In genomic region chr1:190846074-190846730, GRCm38 (mm10) we compare ENCODE assay signal across 18 mouse cellular contexts.
DNase-seq lines count a peak whose midpoint lies in the region; ATAC-seq lines count a peak whose summit lies in the region.
"Had no signal": no experiment of that assay in that cellular context is flagged by ENCODE, and none has a peak within 500 bp of the region (broad histone marks: within the 10 kb centered on the region; RNA-seq: fewer than 3 reads in every experiment).

No protein-coding gene starts in this region.

- no peaks in the 10 kb centered on the region for H3K27me3 ChIP-seq in kidney, embryonic 14.5 days (ENCODE audit: control insufficient read depth, insufficient read depth, low read length)
- H3K27me3 ChIP-seq: forebrain, embryonic 12.5 days; heart, embryonic 15.5 days had no signal

- H3K4me1 ChIP-seq in kidney, embryonic 14.5 days (ENCODE audit: control insufficient read depth, insufficient read depth, low read length): no peaks in the 10 kb centered on the region
- H3K4me1 ChIP-seq: limb, embryonic 10.5 days had no signal

- H3K36me3 ChIP-seq in kidney, embryonic 14.5 days (ENCODE audit: control insufficient read depth, insufficient read depth, low read length): no peaks in the 10 kb centered on the region

- WGBS in kidney, embryonic 14.5 days: 95% methylated on average over 11 of the region's 11 CpGs

- no peak for ATAC-seq in kidney, embryonic 14.5 days (ENCODE audit: low FRiP score, low TSS enrichment)
- ATAC-seq: liver, postnatal 0 days had no signal

- peak; percentile 23 for DNase-seq in kidney, adult 11 months
- peak; percentile 20 for DNase-seq in lung, postnatal 10 days
- DNase-seq in lung, postnatal 4 days: no peak
- DNase-seq in brain, adult 2 months (ENCODE audit: low read depth, low spot score): peak; percentile 53
- DNase-seq in layer of hippocampus, adult 18-20 months (ENCODE audit: low spot score in 2 of 2): peak; percentile 32 to 66
- no peak for DNase-seq in gastrocnemius, postnatal 25 days
- no peak for DNase-seq in heart, adult 9 months (ENCODE audit: low spot score in 2 of 2)
- DNase-seq: adrenal gland, adult 2 months; cerebellum, adult 9-10 months; liver, postnatal 0 days; lung, postnatal 14 days; spleen, adult 18-20 months; thymus, adult 18-20 months; thymus, postnatal 4 days had no signal

- H3K4me3 ChIP-seq in kidney, embryonic 14.5 days (ENCODE audit: low read length): no peak overlapping the region
- H3K4me3 ChIP-seq: forebrain, embryonic 12.5 days; heart, embryonic 15.5 days; limb, embryonic 10.5 days had no signal

- no peak overlapping the region for H3K9ac ChIP-seq in kidney, embryonic 14.5 days (ENCODE audit: low read depth, low read length)
- H3K9ac ChIP-seq: forebrain, embryonic 12.5 days; heart, embryonic 15.5 days; liver, postnatal 0 days had no signal

- no peak overlapping the region for H3K4me2 ChIP-seq in kidney, embryonic 14.5 days (replicated peaks; ENCODE audit: low read depth, low read length)
- H3K4me2 ChIP-seq: forebrain, embryonic 12.5 days; heart, embryonic 15.5 days had no signal

- no peaks in the 10 kb centered on the region for H3K9me3 ChIP-seq in kidney, embryonic 14.5 days (ENCODE audit: control insufficient read depth, low read length)
- H3K9me3 ChIP-seq: forebrain, embryonic 12.5 days; heart, embryonic 15.5 days; limb, embryonic 10.5 days had no signal

- H3K27ac ChIP-seq in kidney, embryonic 14.5 days (ENCODE audit: low read depth, low read length): no peak overlapping the region
- H3K27ac ChIP-seq: forebrain, embryonic 12.5 days; heart, embryonic 15.5 days; limb, embryonic 10.5 days had no signal

Comparison
In these comparisons a context has a peak if more than half of its experiments do, and no peak if none do; other contexts are left out.
1. DNase-seq: peak in kidney, adult 11 months (single experiment), lung, postnatal 10 days (single experiment), brain, adult 2 months (single experiment) and layer of hippocampus, adult 18-20 months (2 of 2); none in lung, postnatal 4 days (0 of 2), gastrocnemius, postnatal 25 days (single experiment) and heart, adult 9 months (0 of 2).